Mouse (Mus musculus) intestine, embryonic 15.5 days (tissue): ENCODE measurements around the gene Rcbtb2. TPM values are rescaled to one million over a fixed set of nuclear protein-coding genes. Genes with fewer than 3 reads are reported as not detected.
A peak's percentile ranks its signal among the peaks of the same experiment; 100 is the strongest.

Experiments
- ATAC-seq: fragments of 200-750 bp; cut with Nextera tagmentation; 2 replicates; pipeline ENCODE4 v1.8.0; 2017; ENCODE audit warnings: moderate TSS enrichment, moderate library complexity
- H3K27ac ChIP-seq: fragments of 300-500 bp; sonication (generic); 2 replicates; pipeline ENCODE4 v1.5.1; 2015; ENCODE audit warnings: mild to moderate bottlenecking, inconsistent platforms
- H3K27me3 ChIP-seq: fragments of 300-500 bp; sonication (generic); replicated peaks from 2 replicates; pipeline ENCODE4 v1.6.1; 2015; ENCODE audit warnings: inconsistent platforms
- H3K36me3 ChIP-seq: fragments of 300-500 bp; sonication (generic); 2 replicates; pipeline ENCODE4 v1.6.1; 2015; ENCODE audit warnings: inconsistent platforms
- H3K4me1 ChIP-seq: fragments of 300-500 bp; sonication (generic); replicated peaks from 2 replicates; pipeline ENCODE4 v1.6.1; 2015; ENCODE audit warnings: inconsistent platforms
- H3K4me2 ChIP-seq: fragments of 300-500 bp; sonication (generic); replicated peaks from 2 replicates; pipeline ENCODE4 v1.6.1; 2015; ENCODE audit warnings: mild to moderate bottlenecking, inconsistent platforms
- H3K4me3 ChIP-seq: fragments of 300-500 bp; sonication (generic); replicated peaks from 2 replicates; pipeline ENCODE4 v1.5.1; 2015; ENCODE audit warnings: inconsistent platforms
- H3K9ac ChIP-seq: fragments of 300-500 bp; sonication (generic); 2 replicates; pipeline ENCODE4 v1.6.1; 2015; ENCODE audit warnings: inconsistent platforms
- H3K9me3 ChIP-seq: fragments of 300-500 bp; sonication (generic); 2 replicates; pipeline ENCODE4 v1.6.1; 2016; ENCODE audit warnings: inconsistent platforms
- WGBS: fragments of 180-500 bp; shearing (Covaris S2); methylation state at CpG from one replicate; pipeline ENCODE4 v1.1.7; 2015; 5-methylcytosine and 5-hydroxymethylcytosine counted together
- polyA plus RNA-seq: library from polyadenylated mRNA; unstranded; fragments of >200 nt; fragmentation: Nextera tagmentation; extraction: Ambion mirVana; gene quantifications from 2 replicates; pipeline ENCODE4 v1.2.1, GENCODE M21; 2015

The Rcbtb2 gene
- polyA plus RNA-seq, 1 experiment from 2014 or later = 77.0 TPM

DNA sequence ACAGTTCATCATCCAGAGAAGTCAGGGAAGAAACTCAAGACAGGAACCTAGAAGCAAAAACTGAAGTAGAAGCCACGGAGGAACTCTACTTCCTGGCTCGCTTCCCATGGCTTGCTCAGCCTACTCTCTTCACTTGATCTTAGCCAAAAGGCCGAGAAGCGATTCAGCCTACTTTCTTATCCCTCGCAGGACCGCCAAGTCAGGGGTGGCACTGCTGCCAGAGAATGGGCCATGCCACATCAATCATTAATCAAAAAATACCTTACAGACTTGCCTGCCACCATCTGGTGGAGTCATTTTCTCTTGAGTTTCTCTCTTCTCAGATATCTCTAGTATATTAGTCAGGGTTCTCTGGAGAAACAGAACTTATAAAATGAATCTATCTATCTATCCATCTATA is 42.3 kb downstream of the Rcbtb2 start:
- Histone ChIP-seq H3K4me2 (no peak overlapping the region), H3K4me3 (no peak overlapping the region), H3K9ac (no peak overlapping the region), H3K27me3 (no peaks in the 10 kb centered on the region), H3K9me3 (no peaks in the 10 kb centered on the region), H3K27ac (no peak overlapping the region), H3K36me3 (peaks cover 27% of the 10 kb centered on the region), H3K4me1 (no peaks in the 10 kb centered on the region)
- no peak for ATAC-seq
- WGBS = 88% methylated on average over 6 of the region's 6 CpGs

GRCm38 (mm10) chr14:73168605-73169004 is 45.8 kb downstream of the Rcbtb2 start:
- Histone ChIP-seq H3K27me3 (no peaks in the 10 kb centered on the region), H3K27ac (no peak overlapping the region), H3K4me1 (no peaks in the 10 kb centered on the region), H3K9me3 (no peaks in the 10 kb centered on the region), H3K36me3 (peaks cover 16% of the 10 kb centered on the region), H3K9ac (no peak overlapping the region), H3K4me2 (no peak overlapping the region), H3K4me3 (no peak overlapping the region)
- 91% methylated on average over 6 of the region's 6 CpGs for WGBS
- ATAC-seq = no peak

DNA sequence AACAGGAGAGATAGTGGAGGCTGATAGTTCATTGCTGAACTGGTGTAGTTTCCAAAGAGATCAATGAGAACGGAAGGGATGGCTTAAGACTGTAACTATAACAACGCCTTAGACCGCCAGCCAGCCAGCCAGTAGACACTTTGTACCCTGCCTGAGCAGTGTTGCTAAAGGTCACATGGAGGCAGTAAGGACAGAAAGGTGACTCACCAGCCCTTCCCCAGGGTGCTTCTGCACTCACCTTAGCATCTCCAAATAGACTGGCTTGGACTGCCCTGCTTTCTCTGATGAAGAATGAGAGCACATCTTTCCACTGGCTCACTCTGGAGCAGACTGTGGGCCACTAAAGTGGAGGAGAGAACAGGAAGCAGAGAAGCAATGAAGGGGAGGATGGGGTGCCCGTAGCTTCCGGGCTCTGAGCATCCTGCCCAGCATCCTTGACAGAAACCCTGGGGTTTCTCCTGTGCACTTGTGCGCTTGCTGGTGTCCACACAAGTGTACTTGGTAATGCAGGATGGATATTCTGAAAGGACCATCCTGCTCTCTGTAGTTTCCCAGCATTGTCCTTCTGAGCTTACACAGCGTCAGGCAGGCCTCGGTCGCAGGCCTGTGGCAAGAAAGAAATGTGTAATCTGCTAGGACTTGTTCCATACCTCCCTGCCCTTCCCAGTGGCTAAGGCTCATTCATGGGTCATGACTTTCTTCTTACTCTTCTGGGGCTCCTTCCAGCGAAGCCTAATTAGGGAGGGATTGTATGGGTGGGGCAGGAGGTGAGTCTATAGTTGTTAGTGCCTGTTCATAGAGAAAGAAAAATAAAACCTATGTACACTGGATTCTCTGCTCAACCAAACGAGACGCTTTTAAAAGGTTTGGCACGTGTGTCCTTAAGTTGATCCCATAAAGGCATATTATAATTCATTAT is 47.3 kb downstream of the Rcbtb2 start:
- peaks cover 5% of the 10 kb centered on the region; the same call in 1 of the 2 replicates for H3K4me1 ChIP-seq
- H3K36me3 ChIP-seq = peaks cover 15% of the 10 kb centered on the region
- no peak overlapping the region for H3K9ac ChIP-seq
- no peaks in the 10 kb centered on the region for H3K27me3 ChIP-seq
- H3K4me2 ChIP-seq = no peak overlapping the region
- no peaks in the 10 kb centered on the region for H3K9me3 ChIP-seq
- WGBS = 85% methylated on average over 13 of the region's 13 CpGs
- no peak overlapping the region for H3K27ac ChIP-seq
- ATAC-seq = peak; percentile 67; the same call in 1 of the 2 replicates
- H3K4me3 ChIP-seq = no peak overlapping the region

DNA sequence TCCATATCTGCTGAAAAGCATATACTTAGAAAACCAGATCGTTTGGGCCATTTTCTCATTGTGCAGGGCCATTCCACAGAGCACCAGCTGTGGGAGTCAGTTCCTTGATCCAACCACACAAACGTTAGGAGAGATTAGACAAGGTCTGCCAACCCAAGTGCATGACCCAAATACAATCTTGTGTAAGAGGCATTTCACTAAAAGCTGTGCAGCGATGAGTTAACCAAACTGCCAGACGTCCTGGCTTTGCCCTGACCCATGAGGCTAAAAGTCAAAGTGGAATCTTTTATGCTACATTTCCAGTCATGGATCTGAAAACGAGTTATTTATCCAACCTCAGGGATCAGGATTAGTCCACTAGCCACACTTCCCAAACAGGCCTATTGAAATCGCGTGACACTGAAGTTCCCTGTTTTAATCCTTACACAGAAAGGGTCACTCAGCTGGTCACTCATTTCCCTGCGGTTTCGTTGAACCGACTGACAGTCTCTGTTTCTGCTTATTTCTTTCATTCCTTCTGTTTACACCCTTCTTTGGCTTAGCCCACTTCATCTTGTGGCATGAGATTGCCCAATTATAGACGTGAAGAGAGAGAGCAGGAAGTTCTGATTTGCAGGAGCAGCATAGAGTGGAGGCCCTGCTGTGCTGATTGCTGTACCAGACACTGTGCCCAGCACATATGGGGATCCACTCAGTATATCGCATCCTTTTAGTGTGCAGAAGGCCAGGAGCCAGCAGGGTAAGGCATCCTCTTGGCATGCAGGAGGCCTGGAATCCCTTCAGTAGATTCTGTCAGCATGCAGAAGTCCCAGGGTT is 49.6 kb downstream of the Rcbtb2 start:
- WGBS = 82% methylated on average over 12 of the region's 12 CpGs
- no peak for ATAC-seq
- peaks cover 5% of the 10 kb centered on the region; the same call in 1 of the 2 replicates for H3K4me1 ChIP-seq
- H3K36me3 ChIP-seq = peaks cover 18% of the 10 kb centered on the region
- H3K27me3 ChIP-seq = no peaks in the 10 kb centered on the region
- no peaks in the 10 kb centered on the region for H3K9me3 ChIP-seq
- no peak overlapping the region for H3K4me3 ChIP-seq
- H3K9ac ChIP-seq = no peak overlapping the region
- H3K4me2 ChIP-seq = no peak overlapping the region
- no peak overlapping the region for H3K27ac ChIP-seq

DNA sequence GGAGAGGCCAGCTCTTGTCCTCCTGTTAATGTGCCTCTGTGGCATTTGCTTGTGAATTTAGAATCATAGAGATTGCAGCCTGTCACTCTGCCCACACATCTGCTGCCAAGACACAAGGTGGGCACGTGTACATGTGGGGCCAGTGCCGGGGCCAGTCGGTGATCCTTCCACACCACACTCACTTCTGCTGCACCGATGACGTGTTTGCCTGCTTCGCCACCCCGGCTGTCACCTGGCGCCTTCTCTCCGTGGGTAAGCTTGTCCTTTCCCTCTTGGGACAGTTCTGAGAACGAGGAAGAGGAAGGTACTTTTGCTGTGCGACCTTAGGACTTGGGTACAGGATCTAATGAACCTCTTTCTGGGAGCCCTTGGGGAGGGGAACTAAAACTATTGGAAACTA is 50.8 kb downstream of the Rcbtb2 start:
- Histone ChIP-seq H3K4me3 (no peak overlapping the region), H3K36me3 (peaks cover 19% of the 10 kb centered on the region)
- WGBS = 91% methylated on average over 11 of the region's 11 CpGs

GRCm38 (mm10) chr14:73174091-73174995 is 51.5 kb downstream of the Rcbtb2 start:
- H3K27ac ChIP-seq = no peak overlapping the region
- H3K9me3 ChIP-seq = no peaks in the 10 kb centered on the region

More for the DNA sequence above, 50.8 kb downstream of the Rcbtb2 start:
- no peak overlapping the region for H3K27ac ChIP-seq
- H3K9me3 ChIP-seq = no peaks in the 10 kb centered on the region
- H3K4me1 ChIP-seq = peaks cover 5% of the 10 kb centered on the region; the same call in 1 of the 2 replicates
- no peaks in the 10 kb centered on the region for H3K27me3 ChIP-seq
- H3K4me2 ChIP-seq = no peak overlapping the region
- H3K9ac ChIP-seq = no peak overlapping the region
- ATAC-seq = no peak

GRCm38 (mm10) chr14:73175031-73175430 is 52.2 kb downstream of the Rcbtb2 start:
- no peak overlapping the region for H3K27ac ChIP-seq
- H3K4me3 ChIP-seq = no peak overlapping the region
- H3K27me3 ChIP-seq = no peaks in the 10 kb centered on the region
- H3K4me1 ChIP-seq = peaks cover 5% of the 10 kb centered on the region; the same call in 1 of the 2 replicates
- no peak for ATAC-seq
- no peak overlapping the region; the same call in 1 of the 2 replicates for H3K9ac ChIP-seq
- WGBS = 82% methylated on average over 1 of the region's 1 CpGs
- no peaks in the 10 kb centered on the region for H3K9me3 ChIP-seq
- no peak overlapping the region for H3K4me2 ChIP-seq
- peaks cover 22% of the 10 kb centered on the region for H3K36me3 ChIP-seq

More at GRCm38 (mm10) chr14:73174091-73174995, 51.5 kb downstream of the Rcbtb2 start:
- WGBS = 71% methylated on average over 7 of the region's 7 CpGs
- H3K9ac ChIP-seq = no peak overlapping the region
- no peak overlapping the region for H3K4me3 ChIP-seq
- no peaks in the 10 kb centered on the region for H3K27me3 ChIP-seq
- H3K4me1 ChIP-seq = peaks cover 5% of the 10 kb centered on the region; the same call in 1 of the 2 replicates
- peaks cover 19% of the 10 kb centered on the region for H3K36me3 ChIP-seq
- ATAC-seq = no peak
- no peak overlapping the region for H3K4me2 ChIP-seq

- WGBS = 81% methylated on average over 6 of the region's 6 CpGs
- Histone ChIP-seq H3K36me3 (peaks cover 19% of the 10 kb centered on the region), H3K27me3 (no peaks in the 10 kb centered on the region)
Observed at GRCm38 (mm10) chr14:73175814-73176213, 53.0 kb downstream of the Rcbtb2 start.

GRCm38 (mm10) chr14:73176266-73176665 is 53.4 kb downstream of the Rcbtb2 start:
- H3K4me1 ChIP-seq = peaks cover 5% of the 10 kb centered on the region; the same call in 1 of the 2 replicates
- no peaks in the 10 kb centered on the region for H3K9me3 ChIP-seq
- ATAC-seq = no peak
- H3K27ac ChIP-seq = no peak overlapping the region
- no peak overlapping the region for H3K4me3 ChIP-seq
- H3K4me2 ChIP-seq = no peak overlapping the region
- no peak overlapping the region for H3K9ac ChIP-seq
- WGBS = 87% methylated on average over 5 of the region's 5 CpGs
- H3K27me3 ChIP-seq = no peaks in the 10 kb centered on the region
- peaks cover 19% of the 10 kb centered on the region for H3K36me3 ChIP-seq

More at GRCm38 (mm10) chr14:73175814-73176213, 53.0 kb downstream of the Rcbtb2 start:
- H3K4me3 ChIP-seq = no peak overlapping the region
- no peak overlapping the region for H3K27ac ChIP-seq
- ATAC-seq = no peak; the same call in 1 of the 2 replicates
- no peak overlapping the region for H3K4me2 ChIP-seq
- no peak overlapping the region for H3K9ac ChIP-seq
- peaks cover 5% of the 10 kb centered on the region; the same call in 1 of the 2 replicates for H3K4me1 ChIP-seq
- H3K9me3 ChIP-seq = no peaks in the 10 kb centered on the region

DNA sequence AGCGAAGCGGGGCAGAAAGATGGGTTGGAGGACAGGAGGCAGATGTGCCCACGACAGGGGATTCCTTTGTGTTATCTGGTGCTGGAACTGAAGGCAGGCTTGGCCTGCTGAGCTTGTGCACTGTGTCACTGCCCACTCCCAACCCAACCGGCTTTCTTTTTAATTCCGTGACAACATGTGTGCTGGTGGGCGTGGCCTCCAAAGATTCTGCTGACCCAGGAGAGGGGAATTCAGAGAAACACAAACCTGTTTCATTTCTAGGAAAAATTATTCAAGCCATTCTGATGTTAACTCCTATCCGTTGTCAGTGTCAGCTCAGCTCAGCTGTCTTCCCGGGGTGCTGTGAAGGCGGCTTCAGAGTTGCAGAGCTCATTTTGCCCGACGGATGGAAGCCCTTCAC is 55.1 kb downstream of the Rcbtb2 start:
- no peak overlapping the region for H3K9ac ChIP-seq
- WGBS = 87% methylated on average over 11 of the region's 11 CpGs
- H3K27me3 ChIP-seq = no peaks in the 10 kb centered on the region
- peaks cover 23% of the 10 kb centered on the region for H3K36me3 ChIP-seq
- peaks cover 5% of the 10 kb centered on the region; the same call in 1 of the 2 replicates for H3K4me1 ChIP-seq
- ATAC-seq = no peak
- H3K9me3 ChIP-seq = no peaks in the 10 kb centered on the region
- no peak overlapping the region for H3K27ac ChIP-seq
- no peak overlapping the region for H3K4me2 ChIP-seq
- H3K4me3 ChIP-seq = no peak overlapping the region

DNA sequence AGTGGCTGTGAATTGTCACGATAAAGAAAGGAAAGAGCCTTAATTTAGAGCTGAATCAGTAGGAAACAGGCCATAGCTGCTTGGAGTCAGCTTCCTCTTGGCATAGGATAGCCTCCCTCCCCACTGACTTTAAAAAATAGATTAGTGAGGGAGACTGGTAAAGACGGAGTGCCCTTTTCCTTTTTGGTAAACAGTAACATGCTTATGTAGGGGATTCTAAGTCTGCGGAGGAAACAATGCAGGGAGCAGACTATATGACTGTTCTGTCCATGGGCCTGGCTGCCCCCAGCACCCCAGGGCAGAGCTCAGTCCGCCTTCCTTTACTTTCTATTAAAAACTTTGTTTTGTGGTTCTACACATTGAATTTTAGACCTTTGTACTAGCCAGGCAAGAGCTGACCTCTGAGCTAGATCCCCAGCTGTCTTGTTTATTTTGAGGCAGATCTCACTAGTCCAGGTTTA is 56.4 kb downstream of the Rcbtb2 start:
- Histone ChIP-seq H3K4me1 (peaks cover 5% of the 10 kb centered on the region; the same call in 1 of the 2 replicates), H3K27me3 (no peaks in the 10 kb centered on the region), H3K4me3 (no peak overlapping the region), H3K9ac (no peak overlapping the region), H3K36me3 (peaks cover 23% of the 10 kb centered on the region), H3K27ac (0 out of 2 replicates have a peak overlapping the region, but pooled peaks have one; percentile 3), H3K9me3 (no peaks in the 10 kb centered on the region), H3K4me2 (no peak overlapping the region)
- WGBS = 78% methylated on average over 4 of the region's 4 CpGs
- ATAC-seq = peak; percentile 43; the same call in 1 of the 2 replicates
